Mouse (Mus musculus) embryonic facial prominence, embryonic 15.5 days (tissue): Measurements from ENCODE around the gene Aff4. TPM values are rescaled to one million over a fixed set of nuclear protein-coding genes. Genes with fewer than 3 reads are reported as not detected.
"Not testable (repeated sequence)": the region's sequence is repeated elsewhere in the genome, so short reads cannot be mapped to it uniquely, and the experiment has no call there.

Experiments
- ATAC-seq: fragments of 200-750 bp; cut with Nextera tagmentation; 2 replicates; pipeline ENCODE4 v1.8.0; 2017; ENCODE audit warnings: low read depth, moderate TSS enrichment; ENCODE audit not compliant: insufficient number of reproducible peaks, low FRiP score, low TSS enrichment
- H3K27ac ChIP-seq: fragments of 300-500 bp; sonication (generic); replicated peaks from 2 replicates; pipeline ENCODE4 v1.5.1; 2015; ENCODE audit warnings: mild to moderate bottlenecking, inconsistent platforms
- H3K27me3 ChIP-seq: fragments of 300-500 bp; sonication (generic); 2 replicates; pipeline ENCODE4 v1.6.1; 2015; ENCODE audit warnings: inconsistent platforms
- H3K36me3 ChIP-seq: fragments of 300-500 bp; sonication (generic); 2 replicates; pipeline ENCODE4 v1.6.1; 2015; ENCODE audit warnings: mild to moderate bottlenecking, inconsistent platforms
- H3K4me1 ChIP-seq: fragments of 300-500 bp; sonication (generic); 2 replicates; pipeline ENCODE4 v1.6.1; 2015; ENCODE audit warnings: inconsistent platforms
- H3K4me2 ChIP-seq: fragments of 300-500 bp; sonication (generic); replicated peaks from 2 replicates; pipeline ENCODE4 v1.6.1; 2015; ENCODE audit warnings: mild to moderate bottlenecking, inconsistent platforms
- H3K4me3 ChIP-seq: fragments of 300-500 bp; sonication (generic); replicated peaks from 2 replicates; pipeline ENCODE4 v1.5.1; 2015; ENCODE audit warnings: mild to moderate bottlenecking, inconsistent platforms
- H3K9ac ChIP-seq: fragments of 300-500 bp; sonication (generic); 2 replicates; pipeline ENCODE4 v1.6.1; 2015; ENCODE audit warnings: inconsistent platforms
- H3K9me3 ChIP-seq: fragments of 300-500 bp; sonication (generic); replicated peaks from 2 replicates; pipeline ENCODE4 v1.6.1; 2016; ENCODE audit warnings: inconsistent platforms
- WGBS: fragments of 180-500 bp; shearing (Covaris S2); methylation state at CpG from one replicate; pipeline ENCODE4 v1.1.7; 2015; 5-methylcytosine and 5-hydroxymethylcytosine counted together
- polyA plus RNA-seq: library from polyadenylated mRNA; unstranded; fragments of >200 nt; fragmentation: Nextera tagmentation; extraction: Ambion mirVana; gene quantifications from 2 replicates; pipeline ENCODE4 v1.2.1, GENCODE M21; 2015

Aff4 gene
- polyA plus RNA-seq: 43.1 and 50.3 TPM in 2 replicates

DNA sequence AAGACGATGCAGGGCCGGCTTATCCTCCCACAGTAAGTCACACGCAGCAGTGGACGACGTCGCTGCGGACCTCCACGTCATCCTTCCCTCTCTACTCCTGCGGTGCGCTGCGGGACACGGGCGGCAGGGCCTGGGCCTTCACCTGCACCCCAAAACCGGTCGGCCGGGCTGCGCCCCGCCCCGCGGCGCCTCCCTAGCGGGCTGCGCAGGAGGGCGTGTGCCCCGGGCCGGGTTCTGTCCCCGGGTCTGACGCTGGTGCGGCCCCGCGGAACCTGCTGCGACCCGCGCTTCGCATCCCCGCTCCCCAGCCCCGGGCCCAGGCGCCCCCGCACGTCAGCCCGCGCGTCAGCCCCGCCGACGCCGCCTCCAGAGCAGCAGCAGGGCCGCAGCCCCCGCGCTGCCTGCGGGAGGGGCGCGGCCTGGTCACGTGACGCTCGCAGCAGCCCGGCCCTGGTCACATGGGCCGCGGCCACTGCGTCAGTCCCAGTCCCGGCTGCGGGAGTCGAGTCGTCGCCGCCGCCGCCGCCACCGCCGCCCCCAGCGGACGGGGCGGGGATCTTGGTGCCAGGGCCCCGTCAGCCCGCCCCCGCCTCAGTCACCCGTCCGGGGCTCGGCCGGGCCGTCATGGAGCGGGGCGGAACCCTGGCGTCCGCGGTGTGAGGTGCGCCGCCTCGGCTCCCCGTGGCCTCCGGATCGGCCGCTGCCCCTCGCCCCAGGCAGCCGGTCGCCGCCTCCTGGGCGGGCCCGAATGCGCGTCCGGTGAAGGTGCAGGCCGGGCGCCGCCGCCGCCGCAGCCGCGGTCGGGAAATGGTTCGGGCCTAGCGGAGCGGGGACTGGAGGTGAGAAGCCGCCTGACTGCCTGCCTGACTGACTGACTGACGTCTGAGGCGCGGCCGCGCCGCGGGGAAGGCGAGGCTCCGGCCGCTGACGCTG, at the start of gene Aff4:
Gene Aff4, plus strand, starts transcription at position 543 of the 933 bp plus-strand sequence.
- H3K27me3 ChIP-seq: no peaks in the 10 kb centered on the region
- H3K9ac ChIP-seq: peak within 1 kb of the TSS; percentile 96
- WGBS: under 1% methylated on average over 116 of the region's 127 CpGs
- peak; percentile 95 for ATAC-seq
- no peaks in the 10 kb centered on the region for H3K4me1 ChIP-seq
- no peaks in the 10 kb centered on the region for H3K9me3 ChIP-seq
- peak within 1 kb of the TSS; percentile 71 for H3K4me2 ChIP-seq
- peak within 1 kb of the TSS; percentile 93 for H3K4me3 ChIP-seq
- H3K36me3 ChIP-seq: peaks cover 3% of the 10 kb centered on the region; the same call in 1 of the 2 replicates
- H3K27ac ChIP-seq: peak within 1 kb of the TSS; percentile 99

DNA sequence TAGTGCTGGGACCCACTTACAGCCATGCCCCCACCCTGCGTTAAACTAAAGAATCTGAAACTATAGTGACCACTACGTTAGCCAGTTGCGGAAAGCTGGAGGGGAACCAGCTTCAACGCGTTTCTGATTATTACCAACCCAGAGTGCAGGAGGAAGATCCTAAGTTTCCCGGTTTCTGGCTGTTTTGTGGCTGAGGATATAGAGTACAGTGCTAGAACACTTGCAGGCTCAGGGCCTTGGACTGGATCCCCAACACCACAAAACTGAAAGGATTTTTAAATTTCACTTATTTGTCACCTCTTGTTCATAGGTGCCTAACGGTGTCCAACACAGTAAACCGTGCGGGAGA, 49.5 kb upstream of the Aff4 start:
- no peaks in the 10 kb centered on the region for H3K36me3 ChIP-seq
- 48% methylated on average over 9 of the region's 9 CpGs for WGBS
- H3K4me3 ChIP-seq: peak overlapping the region; percentile 92
- H3K9me3 ChIP-seq: no peaks in the 10 kb centered on the region
- H3K4me1 ChIP-seq: peaks cover 26% of the 10 kb centered on the region
- peak overlapping the region; percentile 90; the same call in 1 of the 2 replicates for H3K9ac ChIP-seq
- H3K4me2 ChIP-seq: peak overlapping the region; percentile 60
- peak overlapping the region; percentile 99 for H3K27ac ChIP-seq
- H3K27me3 ChIP-seq: no peaks in the 10 kb centered on the region
- ATAC-seq: no peak

DNA sequence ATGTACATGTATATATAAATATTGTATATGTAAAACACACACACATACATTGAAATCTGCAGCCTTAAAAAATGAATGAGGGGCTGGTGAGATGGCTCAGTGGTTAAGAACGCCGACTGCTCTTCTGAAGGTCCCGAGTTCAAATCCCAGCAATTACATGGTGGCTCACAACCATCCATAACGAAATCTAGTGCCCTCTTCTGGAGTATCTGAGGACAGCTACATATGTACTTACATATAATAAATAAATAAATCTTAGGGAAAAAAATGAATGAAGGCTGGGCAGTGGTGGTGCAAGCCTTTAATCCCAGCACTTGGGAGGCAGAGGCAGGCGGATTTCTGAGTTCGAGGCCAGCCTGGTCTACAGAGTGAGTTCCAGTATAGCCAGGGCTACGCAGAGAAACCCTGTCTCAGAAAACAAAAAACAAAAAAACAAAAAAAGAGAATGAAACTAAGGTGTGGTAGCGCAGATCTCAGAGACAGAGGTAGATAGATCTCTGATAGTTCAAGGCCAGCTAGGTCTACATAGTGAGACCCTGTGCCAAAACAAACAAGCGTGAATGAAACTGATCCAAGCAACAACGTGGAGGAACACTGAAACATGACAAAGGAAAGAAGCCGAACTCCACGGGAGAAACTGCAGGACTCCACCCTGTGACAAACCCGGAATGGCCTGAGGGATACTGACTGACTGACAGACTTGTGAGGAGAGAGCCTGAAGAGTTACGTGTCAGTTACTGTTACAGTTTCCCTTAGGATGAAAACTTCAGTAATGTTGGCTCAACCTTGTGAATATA, 46.4 kb upstream of the Aff4 start:
- no peak overlapping the region for H3K4me2 ChIP-seq

DNA sequence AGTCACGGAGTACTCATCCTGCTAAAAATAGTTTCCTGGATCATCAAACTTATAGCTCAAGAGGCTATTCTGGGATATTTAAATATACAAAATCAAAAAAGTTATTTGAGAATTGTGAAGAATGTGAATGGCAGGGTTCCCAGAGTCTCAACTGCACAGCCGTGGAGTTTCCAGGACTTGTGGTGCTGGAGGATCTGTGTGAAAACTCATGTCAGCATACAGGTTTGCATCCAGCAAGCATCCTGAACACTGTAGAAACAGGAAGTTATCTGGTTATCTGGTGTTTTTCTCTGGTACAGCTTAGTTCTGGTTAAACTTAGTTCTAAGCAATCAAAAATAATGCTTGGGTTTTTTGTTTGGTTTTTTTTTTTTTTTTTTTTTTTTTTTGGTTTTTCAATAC, 43.7 kb upstream of the Aff4 start:
- no peak overlapping the region for H3K9ac ChIP-seq
- no peak overlapping the region for H3K4me3 ChIP-seq
- peaks cover 20% of the 10 kb centered on the region for H3K4me1 ChIP-seq
- H3K27ac ChIP-seq: 0 out of 2 replicates have a peak overlapping the region, but pooled peaks have one; percentile 60
- ATAC-seq: no peak
- no peak overlapping the region for H3K4me2 ChIP-seq
- H3K9me3 ChIP-seq: no peaks in the 10 kb centered on the region
- 42% methylated on average over 2 of the region's 2 CpGs for WGBS
- no peaks in the 10 kb centered on the region for H3K36me3 ChIP-seq
- H3K27me3 ChIP-seq: no peaks in the 10 kb centered on the region

More for the DNA sequence above, 46.4 kb upstream of the Aff4 start:
- no peak for ATAC-seq
- Histone ChIP-seq H3K9me3 (no peaks in the 10 kb centered on the region), H3K4me3 (no peak overlapping the region), H3K9ac (no peak overlapping the region), H3K27ac (no peak overlapping the region), H3K27me3 (no peaks in the 10 kb centered on the region), H3K4me1 (peaks cover 27% of the 10 kb centered on the region), H3K36me3 (no peaks in the 10 kb centered on the region)
- WGBS: 79% methylated on average over 14 of the region's 14 CpGs

DNA sequence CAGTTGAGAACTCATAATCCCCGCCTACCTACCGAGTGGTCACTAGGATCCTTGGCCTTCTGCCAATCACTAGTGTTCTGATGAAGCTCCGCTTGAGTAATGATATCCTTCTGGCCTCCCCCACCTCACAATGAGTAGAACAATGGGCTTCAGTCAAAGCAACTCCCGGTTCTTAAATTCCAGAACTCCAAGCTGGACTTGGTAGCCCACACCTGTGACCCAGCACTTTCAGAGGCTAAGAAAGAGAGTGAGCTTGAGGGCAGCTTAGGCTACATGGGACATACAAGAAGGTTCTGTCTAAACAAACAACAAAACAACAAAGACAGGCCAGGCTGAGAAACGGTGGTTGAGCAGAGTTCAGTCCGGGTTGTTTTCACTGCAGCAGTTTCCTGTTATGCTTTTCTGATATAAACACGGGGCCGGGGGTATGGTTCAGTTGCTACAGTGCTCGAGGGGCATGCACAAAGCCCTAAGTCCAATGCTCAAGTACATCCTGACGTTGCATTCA, 43.0 kb upstream of the Aff4 start:
- Histone ChIP-seq H3K27me3 (no peaks in the 10 kb centered on the region), H3K9ac (no peak overlapping the region), H3K4me1 (peaks cover 20% of the 10 kb centered on the region), H3K4me3 (no peak overlapping the region), H3K36me3 (no peaks in the 10 kb centered on the region), H3K9me3 (no peaks in the 10 kb centered on the region), H3K4me2 (no peak overlapping the region), H3K27ac (peak overlapping the region; percentile 79)
- 60% methylated on average over 10 of the region's 10 CpGs for WGBS
- no peak for ATAC-seq

DNA sequence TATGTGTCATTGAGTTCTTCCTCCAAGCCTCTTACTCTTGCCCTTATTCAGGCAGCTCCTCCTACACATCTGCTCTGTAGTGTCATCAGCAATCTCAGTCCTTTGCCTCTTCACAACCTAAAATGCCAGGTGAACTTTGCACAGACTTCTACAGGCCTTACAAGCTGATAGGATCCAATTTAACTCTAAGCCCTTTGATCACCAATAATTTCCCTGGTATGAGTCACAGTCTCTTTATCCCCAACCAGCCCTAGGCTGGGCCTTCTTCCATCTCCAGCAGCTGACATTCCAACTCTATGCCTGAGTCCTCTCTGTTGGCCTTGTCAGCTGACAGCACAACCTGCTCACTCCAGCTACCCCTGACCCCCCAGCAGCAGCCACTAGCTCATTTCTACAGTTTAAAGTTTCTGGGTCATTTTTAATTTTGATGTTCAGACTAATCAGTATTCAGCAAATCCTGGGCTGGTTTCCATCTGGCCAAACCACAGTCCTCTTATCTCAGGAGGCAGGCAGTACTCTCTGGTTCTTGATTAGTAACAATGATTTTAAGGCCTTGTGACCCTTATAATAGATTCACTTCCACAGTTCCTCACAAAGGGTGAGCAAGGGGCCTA, 42.3 kb upstream of the Aff4 start:
- H3K4me1 ChIP-seq: peaks cover 20% of the 10 kb centered on the region
- peak; percentile 68 for ATAC-seq
- H3K27me3 ChIP-seq: no peaks in the 10 kb centered on the region
- H3K9ac ChIP-seq: no peak overlapping the region
- peak overlapping the region; percentile 79 for H3K27ac ChIP-seq
- H3K4me2 ChIP-seq: no peak overlapping the region
- H3K36me3 ChIP-seq: no peaks in the 10 kb centered on the region
- H3K9me3 ChIP-seq: no peaks in the 10 kb centered on the region
- no peak overlapping the region for H3K4me3 ChIP-seq

DNA sequence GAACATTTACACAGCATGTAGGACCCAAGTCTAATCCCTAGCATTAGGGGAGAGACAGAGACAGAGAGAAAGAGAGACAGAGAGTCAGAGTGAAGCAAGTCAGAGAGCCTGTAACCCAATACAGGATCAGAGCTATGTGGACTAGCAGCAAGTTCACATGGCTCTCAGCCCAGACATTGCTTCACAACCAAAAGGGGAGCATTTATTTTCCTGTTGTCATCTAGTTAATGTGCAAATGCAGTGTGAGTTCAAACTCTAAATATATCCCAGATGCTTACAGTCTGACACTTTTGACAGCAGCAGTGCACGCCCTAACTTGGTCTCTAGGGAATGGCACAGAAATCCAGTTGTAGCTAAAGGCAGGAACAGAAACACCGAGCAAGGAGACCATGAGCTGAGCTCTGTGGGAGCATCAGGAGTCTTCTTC, 41.7 kb upstream of the Aff4 start:
- Histone ChIP-seq H3K4me2 (no peak overlapping the region), H3K4me3 (no peak overlapping the region), H3K4me1 (peaks cover 20% of the 10 kb centered on the region), H3K9ac (no peak overlapping the region), H3K27me3 (no peaks in the 10 kb centered on the region), H3K27ac (peak overlapping the region; percentile 79), H3K36me3 (no peaks in the 10 kb centered on the region), H3K9me3 (no peaks in the 10 kb centered on the region)
- peak; percentile 84 for ATAC-seq
- 16% methylated on average over 2 of the region's 2 CpGs for WGBS

DNA sequence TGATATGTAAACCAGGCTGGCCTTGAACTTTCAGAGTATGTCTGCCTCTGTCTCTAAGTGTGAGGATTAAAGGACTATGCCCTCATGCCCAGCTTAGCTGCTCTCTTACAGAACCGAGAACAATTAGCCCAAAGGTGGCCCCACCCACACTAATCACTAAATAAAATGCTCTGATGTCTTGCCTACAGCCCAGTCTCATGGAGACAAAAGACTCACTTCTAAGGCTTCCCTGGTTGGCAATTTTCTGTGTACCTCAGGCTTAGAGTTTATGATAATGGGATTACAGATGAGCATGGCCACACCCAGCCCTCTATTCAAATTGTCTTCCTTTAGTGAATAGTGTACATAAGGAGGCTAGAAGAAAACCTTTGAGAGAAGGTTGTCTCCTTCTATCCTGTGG, 39.2 kb upstream of the Aff4 start:
- H3K4me2 ChIP-seq: no peak overlapping the region
- no peaks in the 10 kb centered on the region for H3K9me3 ChIP-seq
- 28% methylated on average over 1 of the region's 1 CpGs for WGBS
- peaks cover 20% of the 10 kb centered on the region for H3K4me1 ChIP-seq
- no peak for ATAC-seq
- no peaks in the 10 kb centered on the region for H3K27me3 ChIP-seq
- H3K4me3 ChIP-seq: no peak overlapping the region
- no peak overlapping the region for H3K9ac ChIP-seq
- H3K36me3 ChIP-seq: no peaks in the 10 kb centered on the region
- no peak overlapping the region for H3K27ac ChIP-seq

DNA sequence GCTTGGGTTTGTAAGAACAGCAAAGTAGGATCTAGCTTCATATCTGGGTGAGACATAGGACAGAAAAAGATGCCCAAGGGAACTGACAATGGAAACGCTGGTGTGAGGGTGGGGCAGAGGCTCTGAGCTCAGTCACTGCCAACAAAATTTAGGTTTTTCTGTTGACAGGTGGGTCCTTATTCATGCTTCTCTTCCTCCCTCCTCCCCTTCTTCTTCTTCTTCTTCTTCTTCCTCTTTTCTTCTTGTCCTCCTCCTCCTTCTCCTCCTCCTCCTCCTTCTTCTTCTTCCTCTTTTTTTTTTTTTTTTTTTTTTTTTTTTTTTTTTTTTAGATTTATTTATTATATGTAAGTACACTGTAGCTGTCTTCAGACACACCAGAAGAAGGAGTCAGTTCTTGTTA, 37.8 kb upstream of the Aff4 start:
- H3K36me3 ChIP-seq, H3K9me3 ChIP-seq, H3K4me3 ChIP-seq, H3K9ac ChIP-seq, H3K4me2 ChIP-seq, H3K27me3 ChIP-seq, ATAC-seq, H3K27ac ChIP-seq: not testable (repeated sequence)
- H3K4me1 ChIP-seq: peaks cover 15% of the 10 kb centered on the region
- 69% methylated on average over 1 of the region's 1 CpGs for WGBS

DNA sequence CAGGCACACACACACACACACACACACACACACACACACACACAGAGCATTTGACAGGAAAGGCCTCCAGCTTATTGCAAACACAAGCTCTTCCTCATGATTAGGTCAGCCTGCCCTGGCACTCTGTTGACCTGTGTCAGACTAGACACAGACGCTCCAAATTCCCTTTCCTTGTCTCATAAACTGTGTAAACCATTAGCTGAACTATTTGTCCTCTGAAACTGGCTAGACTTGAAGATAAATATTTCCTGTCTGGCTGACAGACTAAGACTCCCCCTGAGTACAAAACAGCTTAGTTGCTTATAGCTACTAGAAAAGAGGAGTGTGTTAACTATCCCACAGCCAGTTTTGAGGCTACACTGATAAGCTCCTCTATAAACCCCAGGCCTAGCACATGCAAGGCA, 35.9 kb upstream of the Aff4 start:
- H3K27me3 ChIP-seq: no peaks in the 10 kb centered on the region
- H3K9me3 ChIP-seq: no peaks in the 10 kb centered on the region
- no peak overlapping the region for H3K4me2 ChIP-seq
- ATAC-seq: no peak
- no peaks in the 10 kb centered on the region for H3K4me1 ChIP-seq
- H3K27ac ChIP-seq: no peak overlapping the region
- WGBS: 21% methylated on average over 1 of the region's 1 CpGs
- no peak overlapping the region for H3K4me3 ChIP-seq
- H3K36me3 ChIP-seq: no peaks in the 10 kb centered on the region
- no peak overlapping the region for H3K9ac ChIP-seq

DNA sequence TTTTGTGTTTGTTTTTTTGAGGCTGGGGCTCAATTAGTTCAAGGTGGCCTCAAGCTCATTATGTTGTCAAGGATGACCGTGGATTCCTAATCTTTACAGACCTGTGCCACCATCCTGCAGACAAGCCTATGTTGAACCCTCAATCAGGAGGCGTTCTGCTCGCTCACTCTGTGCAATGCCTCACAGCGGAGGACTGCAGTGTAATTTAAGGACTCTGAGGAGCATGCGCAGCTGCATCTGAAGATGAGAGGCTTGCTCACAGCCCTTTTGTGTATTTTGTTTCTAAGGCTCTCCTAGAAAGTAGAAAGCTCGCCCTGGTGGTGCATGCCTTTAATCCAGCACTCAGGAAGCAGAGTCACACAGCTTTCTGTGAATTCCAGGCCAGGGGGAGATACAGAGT, 33.6 kb upstream of the Aff4 start:
- H3K27ac ChIP-seq: no peak overlapping the region
- no peak overlapping the region for H3K4me3 ChIP-seq
- ATAC-seq: no peak
- no peaks in the 10 kb centered on the region for H3K36me3 ChIP-seq
- H3K4me2 ChIP-seq: no peak overlapping the region
- no peaks in the 10 kb centered on the region for H3K9me3 ChIP-seq
- 32% methylated on average over 6 of the region's 6 CpGs for WGBS
- no peak overlapping the region for H3K9ac ChIP-seq
- no peaks in the 10 kb centered on the region for H3K4me1 ChIP-seq
- H3K27me3 ChIP-seq: no peaks in the 10 kb centered on the region
